ENCODE assay signal across 18 mouse cellular contexts in genomic region chr12:57918211-57918610, GRCm38 (mm10).
A peak's percentile ranks its signal among the peaks of the same experiment; 100 is the strongest.
DNase-seq lines count a peak whose midpoint lies in the region; ATAC-seq and TF ChIP-seq lines count a peak whose summit lies in the region.
"Had no signal": no experiment of that assay in that cellular context is flagged by ENCODE, and none has a peak within 500 bp of the region (broad histone marks: within the 10 kb centered on the region; RNA-seq: fewer than 3 reads in every experiment).

No protein-coding gene starts in this region.

- no peak for TF ChIP-seq CTCF in liver, adult 2 months (IDR thresholded peaks at IDR 0.05; ENCODE audit: low read depth, low read length)

- no peak overlapping the region for H3K27ac ChIP-seq in liver, adult 2 months (replicated peaks; ENCODE audit: insufficient read depth, low read depth, low read length)
- no peak overlapping the region for H3K27ac ChIP-seq in liver, embryonic 12.5 days

- H3K9me3 ChIP-seq in liver, embryonic 12.5 days (replicated peaks), result no peaks in the 10 kb centered on the region
- H3K9me3 ChIP-seq: G1E had no signal

- peaks cover 4% of the 10 kb centered on the region; the same call in 1 of the 2 replicates for H3K4me1 ChIP-seq in liver, adult 2 months (ENCODE audit: control insufficient read depth, insufficient read depth, low read length)
- no peaks in the 10 kb centered on the region for H3K4me1 ChIP-seq in liver, embryonic 12.5 days

- no peak overlapping the region for H3K4me2 ChIP-seq in liver, embryonic 12.5 days

- WGBS in liver, adult 2 months, result 30% methylated on average over 4 of the region's 4 CpGs
- 86% methylated on average over 4 of the region's 4 CpGs for WGBS in liver, embryonic 12.5 days (ENCODE audit: insufficient replicate concordance)

- H3K4me3 ChIP-seq in liver, adult 2 months (ENCODE audit: insufficient read depth, low read depth, low read length), result no peak overlapping the region
- no peak overlapping the region for H3K4me3 ChIP-seq in liver, embryonic 12.5 days

- no peaks in the 10 kb centered on the region for H3K27me3 ChIP-seq in liver, adult 2 months (ENCODE audit: control insufficient read depth, insufficient read depth, low read length)
- H3K27me3 ChIP-seq in liver, embryonic 12.5 days (replicated peaks), result no peaks in the 10 kb centered on the region
- H3K27me3 ChIP-seq: CH12.LX had no signal

- no peak for TF ChIP-seq POLR2A in liver, adult 2 months (IDR thresholded peaks at IDR 0.05; ENCODE audit: extremely low read depth, insufficient read depth, low read length)

- H3K9ac ChIP-seq in liver, adult 2 months (ENCODE audit: low read depth, low read length), result no peak overlapping the region
- H3K9ac ChIP-seq in liver, embryonic 12.5 days, result no peak overlapping the region

- ATAC-seq in liver, embryonic 12.5 days, result no peak
- ATAC-seq: activated CD4-positive, CD25-positive, alpha-beta regulatory T cell, adult 4 months; CD4-positive, CD25-positive, alpha-beta regulatory T cell, adult 4 months; Patski had no signal

- no peaks in the 10 kb centered on the region for H3K79me2 ChIP-seq in liver, adult 2 months (ENCODE audit: control insufficient read depth, insufficient read depth, low read length)

- DNase-seq in liver, adult 2 months (ENCODE audit: extremely low read depth, low read depth, low spot score), result peak; percentile 93
- DNase-seq: adrenal gland, adult 2 months; adrenal gland, adult 8-10 months; adrenal gland, postnatal 10 days; adrenal gland, postnatal 14 days; adrenal gland, postnatal 25 days; adrenal gland, postnatal 36 days; B cell, adult 2 months; cerebellum, adult 11 months; cerebellum, adult 11-12 months; cerebellum, adult 18-20 months; cerebellum, adult 2 months had no signal

- H3K36me3 ChIP-seq in liver, adult 2 months (ENCODE audit: control insufficient read depth, insufficient read depth, low read length), result no peaks in the 10 kb centered on the region
- no peaks in the 10 kb centered on the region for H3K36me3 ChIP-seq in liver, embryonic 12.5 days
- H3K36me3 ChIP-seq: G1E had no signal
